Mouse (Mus musculus): Measurements from ENCODE around the gene Casp3. TPM values are rescaled to one million over a fixed set of nuclear protein-coding genes. Genes with fewer than 3 reads are reported as not detected.
"Not testable (repeated sequence)": the region's sequence is repeated elsewhere in the genome, so short reads cannot be mapped to it uniquely, and the experiment has no call there.

Casp3 gene
- 85.0 and 89.8 TPM in 2 replicates for polyA plus RNA-seq (2015; fragmentation: Nextera tagmentation; extraction: Ambion mirVana)

- peak within 1 kb of the TSS; percentile 69 for H3K4me3 ChIP-seq (ENCODE audit: low read length)
- WGBS = under 1% methylated on average over 51 of the region's 54 CpGs
- peak; percentile 97 for ATAC-seq (ENCODE audit: low read depth)
- H3K9ac ChIP-seq (ENCODE audit: low read length) = peak within 1 kb of the TSS; percentile 79
- H3K4me1 ChIP-seq (replicated peaks; ENCODE audit: control insufficient read depth, insufficient read depth, low read length) = peaks cover 24% of the 10 kb centered on the region
- H3K36me3 ChIP-seq (ENCODE audit: control insufficient read depth, insufficient read depth, low read length) = no peaks in the 10 kb centered on the region
- H3K27ac ChIP-seq (ENCODE audit: low read length) = peak within 1 kb of the TSS; percentile 96
- H3K4me2 ChIP-seq (ENCODE audit: low read depth, low read length) = peak within 1 kb of the TSS; percentile 76
- no peaks in the 10 kb centered on the region for H3K9me3 ChIP-seq (ENCODE audit: control insufficient read depth, low read length)
- no peaks in the 10 kb centered on the region for H3K27me3 ChIP-seq (ENCODE audit: control insufficient read depth, insufficient read depth, low read depth, low read length)
Measured at GRCm38 (mm10) chr8:46616879-46617689, at the start of gene Casp3, which contains the start of gene Primpol. Casp3 (plus strand) TSS chr8:46617291. Primpol (minus strand) TSS chr8:46617212.

- WGBS = 57% methylated on average over 8 of the region's 8 CpGs
- Histone ChIP-seq H3K9me3 (ENCODE audit: control insufficient read depth, low read length) (no peaks in the 10 kb centered on the region), H3K27me3 (ENCODE audit: control insufficient read depth, insufficient read depth, low read depth, low read length) (no peaks in the 10 kb centered on the region), H3K36me3 (ENCODE audit: control insufficient read depth, insufficient read depth, low read length) (peaks cover 3% of the 10 kb centered on the region; the same call in 1 of the 2 replicates), H3K4me3 (ENCODE audit: low read length) (no peak overlapping the region), H3K27ac (ENCODE audit: low read length) (peak overlapping the region; percentile 58), H3K9ac (ENCODE audit: low read length) (no peak overlapping the region), H3K4me2 (ENCODE audit: low read depth, low read length) (no peak overlapping the region), H3K4me1 (replicated peaks; ENCODE audit: control insufficient read depth, insufficient read depth, low read length) (peaks cover 10% of the 10 kb centered on the region)
- ATAC-seq (ENCODE audit: low read depth) = peak; percentile 82
Measured at GRCm38 (mm10) chr8:46567946-46568345, 49.1 kb upstream of the Casp3 start.

GRCm38 (mm10) chr8:46568942-46569341 lies 48.1 kb upstream of the Casp3 start:
- H3K36me3 ChIP-seq (ENCODE audit: control insufficient read depth, insufficient read depth, low read length) = peaks cover 6% of the 10 kb centered on the region
- H3K9ac ChIP-seq (ENCODE audit: low read length) = no peak overlapping the region
- peaks cover 10% of the 10 kb centered on the region for H3K4me1 ChIP-seq (replicated peaks; ENCODE audit: control insufficient read depth, insufficient read depth, low read length)
- H3K27me3 ChIP-seq (ENCODE audit: control insufficient read depth, insufficient read depth, low read depth, low read length) = no peaks in the 10 kb centered on the region
- H3K27ac ChIP-seq (ENCODE audit: low read length) = no peak overlapping the region
- 76% methylated on average over 2 of the region's 2 CpGs for WGBS
- H3K4me3 ChIP-seq (ENCODE audit: low read length) = no peak overlapping the region
- H3K9me3 ChIP-seq (ENCODE audit: control insufficient read depth, low read length) = no peaks in the 10 kb centered on the region
- no peak for ATAC-seq (ENCODE audit: low read depth)
- H3K4me2 ChIP-seq (ENCODE audit: low read depth, low read length) = no peak overlapping the region

GRCm38 (mm10) chr8:46569659-46570441 lies 47.2 kb upstream of the Casp3 start:
- Histone ChIP-seq H3K4me1 (replicated peaks; ENCODE audit: control insufficient read depth, insufficient read depth, low read length) (peaks cover 10% of the 10 kb centered on the region), H3K9ac (ENCODE audit: low read length) (no peak overlapping the region), H3K4me2 (ENCODE audit: low read depth, low read length) (no peak overlapping the region), H3K36me3 (ENCODE audit: control insufficient read depth, insufficient read depth, low read length) (peaks cover 8% of the 10 kb centered on the region), H3K27ac (ENCODE audit: low read length) (peak overlapping the region; percentile 64), H3K9me3 (ENCODE audit: control insufficient read depth, low read length) (no peaks in the 10 kb centered on the region), H3K27me3 (ENCODE audit: control insufficient read depth, insufficient read depth, low read depth, low read length) (no peaks in the 10 kb centered on the region), H3K4me3 (ENCODE audit: low read length) (no peak overlapping the region)
- ATAC-seq (ENCODE audit: low read depth) = peak; percentile 60
- 60% methylated on average over 19 of the region's 19 CpGs for WGBS

- H3K4me1 ChIP-seq (replicated peaks; ENCODE audit: control insufficient read depth, insufficient read depth, low read length) = peaks cover 10% of the 10 kb centered on the region
- H3K4me3 ChIP-seq (ENCODE audit: low read length) = no peak overlapping the region
- H3K9ac ChIP-seq (ENCODE audit: low read length) = no peak overlapping the region
- no peak overlapping the region for H3K4me2 ChIP-seq (ENCODE audit: low read depth, low read length)
- H3K9me3 ChIP-seq (ENCODE audit: control insufficient read depth, low read length) = no peaks in the 10 kb centered on the region
- no peak for ATAC-seq (ENCODE audit: low read depth)
- peaks cover 7% of the 10 kb centered on the region for H3K36me3 ChIP-seq (ENCODE audit: control insufficient read depth, insufficient read depth, low read length)
- no peaks in the 10 kb centered on the region for H3K27me3 ChIP-seq (ENCODE audit: control insufficient read depth, insufficient read depth, low read depth, low read length)
- H3K27ac ChIP-seq (ENCODE audit: low read length) = no peak overlapping the region
- WGBS = 80% methylated on average over 9 of the region's 14 CpGs
Measured at GRCm38 (mm10) chr8:46570673-46571072, 46.4 kb upstream of the Casp3 start.

- WGBS = 93% methylated on average over 2 of the region's 2 CpGs
- Histone ChIP-seq H3K36me3 (ENCODE audit: control insufficient read depth, insufficient read depth, low read length) (peaks cover 12% of the 10 kb centered on the region), H3K27me3 (ENCODE audit: control insufficient read depth, insufficient read depth, low read depth, low read length) (no peaks in the 10 kb centered on the region), H3K4me2 (ENCODE audit: low read depth, low read length) (no peak overlapping the region), H3K4me1 (replicated peaks; ENCODE audit: control insufficient read depth, insufficient read depth, low read length) (peaks cover 9% of the 10 kb centered on the region), H3K9ac (ENCODE audit: low read length) (no peak overlapping the region), H3K27ac (ENCODE audit: low read length) (no peak overlapping the region), H3K4me3 (ENCODE audit: low read length) (no peak overlapping the region), H3K9me3 (ENCODE audit: control insufficient read depth, low read length) (no peaks in the 10 kb centered on the region)
- ATAC-seq (ENCODE audit: low read depth) = no peak
Measured at GRCm38 (mm10) chr8:46573446-46573845, 43.6 kb upstream of the Casp3 start.

- Histone ChIP-seq H3K4me3 (ENCODE audit: low read length) (no peak overlapping the region), H3K4me2 (ENCODE audit: low read depth, low read length) (no peak overlapping the region), H3K4me1 (replicated peaks; ENCODE audit: control insufficient read depth, insufficient read depth, low read length) (peaks cover 8% of the 10 kb centered on the region), H3K27me3 (ENCODE audit: control insufficient read depth, insufficient read depth, low read depth, low read length) (no peaks in the 10 kb centered on the region), H3K9ac (ENCODE audit: low read length) (no peak overlapping the region), H3K9me3 (ENCODE audit: control insufficient read depth, low read length) (no peaks in the 10 kb centered on the region), H3K27ac (ENCODE audit: low read length) (no peak overlapping the region), H3K36me3 (ENCODE audit: control insufficient read depth, insufficient read depth, low read length) (peaks cover 12% of the 10 kb centered on the region)
- WGBS = 89% methylated on average over 2 of the region's 2 CpGs
- no peak for ATAC-seq (ENCODE audit: low read depth)
Measured at GRCm38 (mm10) chr8:46573964-46574363, 43.1 kb upstream of the Casp3 start.

GRCm38 (mm10) chr8:46578794-46579193 lies 38.3 kb upstream of the Casp3 start:
- H3K27me3 ChIP-seq (ENCODE audit: control insufficient read depth, insufficient read depth, low read depth, low read length) = no peaks in the 10 kb centered on the region
- no peaks in the 10 kb centered on the region for H3K4me1 ChIP-seq (replicated peaks; ENCODE audit: control insufficient read depth, insufficient read depth, low read length)
- H3K9ac ChIP-seq (ENCODE audit: low read length) = no peak overlapping the region
- no peak overlapping the region for H3K4me3 ChIP-seq (ENCODE audit: low read length)
- H3K4me2 ChIP-seq (ENCODE audit: low read depth, low read length) = no peak overlapping the region
- WGBS = 92% methylated on average over 9 of the region's 9 CpGs
- no peak overlapping the region for H3K27ac ChIP-seq (ENCODE audit: low read length)
- peaks cover 17% of the 10 kb centered on the region for H3K36me3 ChIP-seq (ENCODE audit: control insufficient read depth, insufficient read depth, low read length)
- no peak for ATAC-seq (ENCODE audit: low read depth)
- no peaks in the 10 kb centered on the region for H3K9me3 ChIP-seq (ENCODE audit: control insufficient read depth, low read length)

- H3K27me3 ChIP-seq (ENCODE audit: control insufficient read depth, insufficient read depth, low read depth, low read length); ATAC-seq (ENCODE audit: low read depth); H3K27ac ChIP-seq (ENCODE audit: low read length); H3K36me3 ChIP-seq (ENCODE audit: control insufficient read depth, insufficient read depth, low read length); H3K9me3 ChIP-seq (ENCODE audit: control insufficient read depth, low read length); H3K4me2 ChIP-seq (ENCODE audit: low read depth, low read length); H3K4me1 ChIP-seq (replicated peaks; ENCODE audit: control insufficient read depth, insufficient read depth, low read length); H3K9ac ChIP-seq (ENCODE audit: low read length); H3K4me3 ChIP-seq (ENCODE audit: low read length): not testable (repeated sequence)
- 57% methylated on average over 4 of the region's 4 CpGs for WGBS
Measured at GRCm38 (mm10) chr8:46584328-46584727, 32.8 kb upstream of the Casp3 start.

Measured in lung, embryonic 16.5 days (tissue).